Mouse (Mus musculus): Measurements from ENCODE around the gene Grm4. TPM values are rescaled to one million over a fixed set of nuclear protein-coding genes. Genes with fewer than 3 reads are reported as not detected.

The Grm4 gene
- polyA plus RNA-seq, 1 experiment from 2014 or later: 0.02 TPM

GRCm38 (mm10) chr17:27456364-27456763 is 64.8 kb downstream of the Grm4 start:
- Histone ChIP-seq H3K4me2 (no peak overlapping the region), H3K36me3 (replicated peaks) (no peaks in the 10 kb centered on the region), H3K9me3 (replicated peaks) (no peaks in the 10 kb centered on the region), H3K27ac (replicated peaks) (no peak overlapping the region), H3K9ac (no peak overlapping the region), H3K27me3 (no peaks in the 10 kb centered on the region; the same call in 1 of the 2 replicates), H3K4me3 (replicated peaks) (no peak overlapping the region), H3K4me1 (replicated peaks) (no peaks in the 10 kb centered on the region)
- WGBS (ENCODE audit: insufficient replicate concordance): 67% methylated on average over 11 of the region's 11 CpGs
- ATAC-seq (ENCODE audit: insufficient read depth): no peak

DNA sequence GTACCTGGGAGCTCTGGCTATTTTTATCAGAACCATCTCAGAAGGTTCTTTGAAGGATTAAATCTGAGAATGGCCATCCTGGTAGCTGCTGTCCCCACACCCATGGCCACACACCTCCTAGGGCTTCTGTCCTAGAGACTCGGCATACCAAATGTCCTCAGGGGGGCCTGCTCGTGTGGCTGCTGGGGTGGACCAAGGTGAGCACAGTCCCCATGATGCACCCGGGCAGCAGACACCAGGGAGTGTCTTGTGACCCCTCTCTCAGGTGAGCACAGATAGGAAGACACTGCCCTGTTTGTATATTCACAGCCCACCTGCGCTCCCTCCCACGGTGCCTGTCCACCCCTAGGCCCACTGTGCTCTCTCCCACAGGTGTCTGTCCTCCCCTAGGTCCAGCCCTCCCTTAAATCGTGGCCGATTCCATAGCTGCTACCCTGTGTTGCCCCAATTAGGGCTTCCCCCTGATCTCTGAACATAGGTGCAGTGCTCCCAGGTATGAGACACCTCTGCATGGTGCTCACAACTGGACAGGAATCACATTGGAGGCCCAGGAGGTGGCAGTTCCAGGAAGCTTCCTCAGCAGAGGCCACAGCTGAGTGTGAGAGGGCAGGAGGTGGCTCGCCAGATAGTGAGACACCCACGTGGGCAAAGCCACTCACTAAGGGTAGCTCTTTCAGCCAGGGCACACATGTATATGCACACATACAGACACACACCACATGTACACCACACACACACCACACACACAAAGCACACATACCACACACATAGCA is 66.0 kb downstream of the Grm4 start:
- Histone ChIP-seq H3K9ac (no peak overlapping the region), H3K4me2 (no peak overlapping the region), H3K36me3 (replicated peaks) (no peaks in the 10 kb centered on the region), H3K4me3 (replicated peaks) (no peak overlapping the region), H3K4me1 (replicated peaks) (no peaks in the 10 kb centered on the region), H3K27ac (replicated peaks) (no peak overlapping the region), H3K27me3 (no peaks in the 10 kb centered on the region; the same call in 1 of the 2 replicates), H3K9me3 (replicated peaks) (no peaks in the 10 kb centered on the region)
- 53% methylated on average over 9 of the region's 9 CpGs for WGBS (ENCODE audit: insufficient replicate concordance)
- ATAC-seq (ENCODE audit: insufficient read depth): no peak

DNA sequence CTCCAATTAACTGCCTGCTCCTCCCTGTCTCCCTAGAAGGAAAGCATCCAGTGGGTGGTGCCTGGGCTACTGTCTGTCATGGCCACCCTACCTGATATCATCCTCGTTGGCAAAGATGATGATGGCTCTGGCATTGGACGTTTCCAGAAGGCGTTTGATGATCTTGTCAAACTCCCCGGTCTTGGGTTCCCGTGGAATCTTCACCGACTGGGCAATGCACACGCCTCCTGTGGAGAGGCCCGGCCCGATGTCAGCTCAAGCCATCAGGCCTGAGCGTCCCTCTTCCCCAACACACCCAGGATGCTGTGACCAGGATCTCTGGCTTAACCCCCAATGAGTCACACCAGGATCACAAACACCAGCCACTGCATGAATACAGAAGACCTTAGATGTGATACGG is 66.8 kb downstream of the Grm4 start:
- H3K27ac ChIP-seq (replicated peaks): no peak overlapping the region

GRCm38 (mm10) chr17:27453045-27453444 is 68.2 kb downstream of the Grm4 start:
- no peaks in the 10 kb centered on the region for H3K4me1 ChIP-seq (replicated peaks)
- H3K27me3 ChIP-seq: no peaks in the 10 kb centered on the region
- H3K4me3 ChIP-seq (replicated peaks): no peak overlapping the region
- ATAC-seq (ENCODE audit: insufficient read depth): no peak
- H3K36me3 ChIP-seq (replicated peaks): no peaks in the 10 kb centered on the region
- H3K4me2 ChIP-seq: no peak overlapping the region
- H3K9ac ChIP-seq: no peak overlapping the region
- no peaks in the 10 kb centered on the region for H3K9me3 ChIP-seq (replicated peaks)
- 59% methylated on average over 8 of the region's 8 CpGs for WGBS (ENCODE audit: insufficient replicate concordance)
- H3K27ac ChIP-seq (replicated peaks): no peak overlapping the region

More for the DNA sequence above, 66.8 kb downstream of the Grm4 start:
- H3K4me2 ChIP-seq: no peak overlapping the region
- H3K4me3 ChIP-seq (replicated peaks): no peak overlapping the region
- no peak for ATAC-seq (ENCODE audit: insufficient read depth)
- no peak overlapping the region for H3K9ac ChIP-seq
- H3K9me3 ChIP-seq (replicated peaks): no peaks in the 10 kb centered on the region
- WGBS (ENCODE audit: insufficient replicate concordance): 67% methylated on average over 11 of the region's 11 CpGs
- H3K4me1 ChIP-seq (replicated peaks): no peaks in the 10 kb centered on the region
- H3K36me3 ChIP-seq (replicated peaks): no peaks in the 10 kb centered on the region
- H3K27me3 ChIP-seq: no peaks in the 10 kb centered on the region

DNA sequence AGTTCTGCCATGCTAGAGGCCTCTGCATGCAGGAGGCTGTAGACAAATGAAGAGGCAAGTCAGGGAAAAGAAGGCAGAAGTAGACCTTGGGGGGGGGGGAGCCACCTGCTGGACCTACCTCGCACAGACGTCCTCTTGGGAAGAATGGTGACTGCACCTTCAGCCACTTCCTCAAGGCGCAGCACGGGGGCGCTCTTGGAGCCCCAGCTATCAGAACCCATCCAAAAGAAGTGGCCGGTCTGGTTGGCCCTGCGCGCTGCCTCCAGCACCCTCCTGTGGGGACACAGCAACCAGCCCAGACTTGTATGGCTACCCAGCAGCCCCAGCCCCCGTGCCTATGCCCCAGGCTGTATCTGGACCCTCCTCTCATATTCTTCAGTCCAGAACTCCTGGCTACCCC is 69.4 kb downstream of the Grm4 start:
- Histone ChIP-seq H3K27me3 (no peaks in the 10 kb centered on the region), H3K9ac (no peak overlapping the region), H3K27ac (replicated peaks) (no peak overlapping the region), H3K36me3 (replicated peaks) (no peaks in the 10 kb centered on the region), H3K9me3 (replicated peaks) (no peaks in the 10 kb centered on the region), H3K4me3 (replicated peaks) (no peak overlapping the region), H3K4me2 (no peak overlapping the region), H3K4me1 (replicated peaks) (no peaks in the 10 kb centered on the region)
- 11% methylated on average over 9 of the region's 9 CpGs for WGBS (ENCODE audit: insufficient replicate concordance)
- no peak for ATAC-seq (ENCODE audit: insufficient read depth)

GRCm38 (mm10) chr17:27451216-27451615 is 70.0 kb downstream of the Grm4 start:
- Histone ChIP-seq H3K27ac (replicated peaks) (no peak overlapping the region), H3K36me3 (replicated peaks) (no peaks in the 10 kb centered on the region), H3K4me3 (replicated peaks) (no peak overlapping the region), H3K4me2 (no peak overlapping the region), H3K9ac (no peak overlapping the region), H3K27me3 (no peaks in the 10 kb centered on the region), H3K9me3 (replicated peaks) (no peaks in the 10 kb centered on the region), H3K4me1 (replicated peaks) (no peaks in the 10 kb centered on the region)
- no peak for ATAC-seq (ENCODE audit: insufficient read depth)
- WGBS (ENCODE audit: insufficient replicate concordance): 75% methylated on average over 14 of the region's 14 CpGs

- Histone ChIP-seq H3K36me3 (replicated peaks) (no peaks in the 10 kb centered on the region), H3K27me3 (no peaks in the 10 kb centered on the region; the same call in 1 of the 2 replicates), H3K4me3 (replicated peaks) (no peak overlapping the region), H3K9me3 (replicated peaks) (no peaks in the 10 kb centered on the region), H3K9ac (no peak overlapping the region), H3K4me2 (no peak overlapping the region), H3K27ac (replicated peaks) (no peak overlapping the region), H3K4me1 (replicated peaks) (no peaks in the 10 kb centered on the region)
- WGBS (ENCODE audit: insufficient replicate concordance): 67% methylated on average over 14 of the region's 14 CpGs
- ATAC-seq (ENCODE audit: insufficient read depth): no peak
Observed at GRCm38 (mm10) chr17:27449757-27450330, 71.4 kb downstream of the Grm4 start.

DNA sequence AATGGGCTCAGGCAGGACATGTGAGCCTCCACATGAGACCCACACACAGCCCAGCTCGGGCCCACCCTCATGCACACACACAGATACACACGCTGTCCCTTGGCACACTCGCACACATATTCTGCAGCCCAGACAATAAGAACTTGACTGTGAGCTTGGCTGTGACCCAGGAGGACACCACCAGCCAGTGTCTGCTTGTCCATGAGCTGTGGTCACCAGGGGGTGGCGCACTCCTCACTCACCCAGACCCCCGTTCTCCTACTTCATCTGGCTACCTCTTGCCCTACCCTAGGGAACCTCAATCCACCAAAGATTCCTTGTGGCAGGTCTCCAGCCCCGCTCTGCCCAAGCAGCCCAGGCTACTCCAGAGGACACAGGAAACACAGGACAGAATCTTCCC is 72.5 kb downstream of the Grm4 start:
- no peak for ATAC-seq (ENCODE audit: insufficient read depth)
- Histone ChIP-seq H3K9me3 (replicated peaks) (no peaks in the 10 kb centered on the region), H3K36me3 (replicated peaks) (no peaks in the 10 kb centered on the region), H3K4me2 (no peak overlapping the region), H3K9ac (no peak overlapping the region), H3K4me1 (replicated peaks) (no peaks in the 10 kb centered on the region), H3K4me3 (replicated peaks) (no peak overlapping the region), H3K27ac (replicated peaks) (no peak overlapping the region), H3K27me3 (no peaks in the 10 kb centered on the region; the same call in 1 of the 2 replicates)
- 54% methylated on average over 6 of the region's 6 CpGs for WGBS (ENCODE audit: insufficient replicate concordance)

DNA sequence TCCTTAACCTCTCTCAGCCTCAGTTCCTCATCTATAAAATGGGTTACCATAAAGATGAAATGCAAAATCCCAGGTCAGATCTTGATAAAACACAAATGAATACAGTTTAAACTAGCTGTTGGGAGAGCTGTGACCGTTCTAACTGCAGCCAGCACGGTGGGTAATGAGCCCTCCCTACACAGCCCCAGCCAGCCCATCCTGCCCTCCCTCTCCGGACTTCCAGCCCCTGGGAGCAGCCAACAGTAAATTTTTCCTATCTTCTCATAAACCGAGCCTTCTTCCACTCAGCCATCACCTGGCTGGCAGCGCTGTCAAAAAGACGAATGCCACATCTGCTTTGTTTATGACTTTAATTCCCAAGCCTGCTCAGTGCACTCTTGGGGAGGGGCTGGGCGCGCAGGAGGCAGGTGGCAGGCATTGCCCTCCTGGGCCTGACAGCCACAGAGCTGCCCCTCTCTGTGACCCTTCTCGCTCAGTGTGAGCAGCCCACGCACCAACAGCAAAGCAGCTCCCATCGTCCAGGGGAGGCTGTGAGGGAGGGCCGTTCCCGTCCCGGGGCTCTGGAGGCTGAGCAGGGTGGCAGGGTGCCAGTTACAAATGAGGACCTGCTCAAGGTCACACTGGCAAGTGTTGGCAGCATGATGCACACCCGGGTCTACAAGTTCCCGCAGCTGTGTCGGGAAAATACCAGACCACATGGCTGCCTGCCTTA is 75.7 kb downstream of the Grm4 start:
- no peaks in the 10 kb centered on the region for H3K9me3 ChIP-seq (replicated peaks)
- ATAC-seq (ENCODE audit: insufficient read depth): no peak

DNA sequence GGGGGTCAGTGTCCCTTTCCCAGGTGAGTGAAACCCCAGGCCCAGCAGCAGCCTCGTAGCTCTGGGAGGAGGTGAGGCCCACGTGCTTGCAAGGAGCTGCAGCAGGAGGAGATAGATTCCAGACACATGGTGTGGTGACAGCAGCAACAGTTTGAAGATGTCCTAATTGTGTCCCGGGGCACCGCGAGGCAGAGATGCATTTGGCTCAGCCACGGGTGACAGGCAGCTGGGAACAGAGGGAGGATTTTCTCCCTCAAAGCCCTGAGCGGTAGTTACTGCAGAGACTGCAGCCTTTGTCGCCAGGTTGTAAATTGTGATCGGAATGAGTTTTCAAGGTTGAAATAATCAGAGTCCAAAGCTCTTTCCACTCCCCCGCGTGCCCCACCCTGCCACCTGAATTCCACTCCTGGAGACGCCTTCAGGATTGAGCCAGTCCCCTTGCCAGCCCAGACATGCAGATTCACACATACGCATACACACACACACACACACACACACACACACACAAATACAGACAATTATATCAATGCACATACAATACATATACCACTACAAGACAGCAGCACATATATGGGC is 78.6 kb downstream of the Grm4 start:
- Histone ChIP-seq H3K27me3 (no peaks in the 10 kb centered on the region; the same call in 1 of the 2 replicates), H3K4me1 (replicated peaks) (no peaks in the 10 kb centered on the region), H3K9ac (no peak overlapping the region), H3K27ac (replicated peaks) (no peak overlapping the region), H3K9me3 (replicated peaks) (no peaks in the 10 kb centered on the region), H3K36me3 (replicated peaks) (no peaks in the 10 kb centered on the region), H3K4me3 (replicated peaks) (no peak overlapping the region), H3K4me2 (no peak overlapping the region)
- WGBS (ENCODE audit: insufficient replicate concordance): 51% methylated on average over 13 of the region's 13 CpGs
- no peak for ATAC-seq (ENCODE audit: insufficient read depth)

More for the DNA sequence above, 75.7 kb downstream of the Grm4 start:
- Histone ChIP-seq H3K4me3 (replicated peaks) (no peak overlapping the region), H3K4me1 (replicated peaks) (no peaks in the 10 kb centered on the region), H3K9ac (no peak overlapping the region), H3K4me2 (no peak overlapping the region), H3K27me3 (no peaks in the 10 kb centered on the region; the same call in 1 of the 2 replicates), H3K36me3 (replicated peaks) (no peaks in the 10 kb centered on the region), H3K27ac (replicated peaks) (no peak overlapping the region)
- WGBS (ENCODE audit: insufficient replicate concordance): 66% methylated on average over 17 of the region's 17 CpGs

GRCm38 (mm10) chr17:27441778-27442177 is 79.4 kb downstream of the Grm4 start:
- Histone ChIP-seq H3K9me3 (replicated peaks) (no peaks in the 10 kb centered on the region), H3K9ac (no peak overlapping the region), H3K4me3 (replicated peaks) (no peak overlapping the region), H3K36me3 (replicated peaks) (no peaks in the 10 kb centered on the region), H3K4me2 (no peak overlapping the region), H3K27me3 (no peaks in the 10 kb centered on the region; the same call in 1 of the 2 replicates), H3K4me1 (replicated peaks) (no peaks in the 10 kb centered on the region), H3K27ac (replicated peaks) (no peak overlapping the region)
- 46% methylated on average over 7 of the region's 7 CpGs for WGBS (ENCODE audit: insufficient replicate concordance)
- no peak for ATAC-seq (ENCODE audit: insufficient read depth)

Measured in liver, embryonic 15.5 days (tissue).